Mouse (Mus musculus) kidney, embryonic 15.5 days (tissue): ENCODE measurements around the gene Oaz1. TPM values are rescaled to one million over a fixed set of nuclear protein-coding genes. Genes with fewer than 3 reads are reported as not detected.

Experiments
- ATAC-seq: fragments of 200-750 bp; cut with Nextera tagmentation; replicated peaks from 2 replicates; pipeline ENCODE4 v1.8.0; 2017; ENCODE audit warnings: moderate TSS enrichment; ENCODE audit not compliant: low FRiP score
- H3K27ac ChIP-seq: fragments of 300-500 bp; sonication (generic); 2 replicates; pipeline ENCODE4 v1.5.1; 2015; ENCODE audit warnings: mild to moderate bottlenecking, inconsistent platforms
- H3K27me3 ChIP-seq: fragments of 300-500 bp; sonication (generic); 2 replicates; pipeline ENCODE4 v1.6.1; 2015; ENCODE audit warnings: inconsistent platforms
- H3K36me3 ChIP-seq: fragments of 300-500 bp; sonication (generic); 2 replicates; pipeline ENCODE4 v1.6.1; 2015; ENCODE audit warnings: inconsistent platforms
- H3K4me1 ChIP-seq: fragments of 300-500 bp; sonication (generic); 2 replicates; pipeline ENCODE4 v1.6.1; 2015; ENCODE audit warnings: inconsistent platforms
- H3K4me2 ChIP-seq: fragments of 300-500 bp; sonication (generic); 2 replicates; pipeline ENCODE4 v1.6.1; 2015; ENCODE audit warnings: moderate library complexity, mild to moderate bottlenecking, inconsistent platforms
- H3K4me3 ChIP-seq: fragments of 300-500 bp; sonication (generic); replicated peaks from 2 replicates; pipeline ENCODE4 v1.5.1; 2015; ENCODE audit warnings: mild to moderate bottlenecking, inconsistent platforms
- H3K9ac ChIP-seq: fragments of 300-500 bp; sonication (generic); 2 replicates; pipeline ENCODE4 v1.6.1; 2015; ENCODE audit warnings: mild to moderate bottlenecking, inconsistent platforms
- H3K9me3 ChIP-seq: fragments of 300-500 bp; sonication (generic); replicated peaks from 2 replicates; pipeline ENCODE4 v1.6.1; 2016; ENCODE audit warnings: inconsistent platforms
- WGBS: fragments of 180-500 bp; shearing (Covaris S2); methylation state at CpG from one replicate; pipeline ENCODE4 v1.1.7; 2015; ENCODE audit warnings: mixed read lengths; 5-methylcytosine and 5-hydroxymethylcytosine counted together
- polyA plus RNA-seq: library from polyadenylated mRNA; unstranded; fragments of >200 nt; fragmentation: Nextera tagmentation; extraction: Ambion mirVana; gene quantifications from 2 replicates; pipeline ENCODE4 v1.2.1, GENCODE M21; 2015

Oaz1 gene
- 1,583 and 1,739 TPM in 2 replicates for polyA plus RNA-seq

GRCm38 (mm10) chr10:80826151-80827062, at the start of gene Oaz1:
TSS of gene Oaz1 (plus strand) at chr10:80826656.
- peak within 1 kb of the TSS; percentile 94 for H3K9ac ChIP-seq
- peak; percentile 96 for ATAC-seq
- peaks cover 25% of the 10 kb centered on the region for H3K36me3 ChIP-seq
- H3K27ac ChIP-seq: peak within 1 kb of the TSS; percentile 90
- WGBS: under 1% methylated on average over 75 of the region's 82 CpGs
- no peaks in the 10 kb centered on the region for H3K9me3 ChIP-seq
- peak within 1 kb of the TSS; percentile 79 for H3K4me2 ChIP-seq
- H3K4me1 ChIP-seq: peaks cover 51% of the 10 kb centered on the region
- no peaks in the 10 kb centered on the region for H3K27me3 ChIP-seq
- H3K4me3 ChIP-seq: peak within 1 kb of the TSS; percentile 80

GRCm38 (mm10) chr10:80777123-80777522, 49.3 kb upstream of the Oaz1 start:
- no peak overlapping the region for H3K4me2 ChIP-seq
- H3K9ac ChIP-seq: no peak overlapping the region
- no peaks in the 10 kb centered on the region for H3K4me1 ChIP-seq
- 91% methylated on average over 5 of the region's 5 CpGs for WGBS
- H3K27me3 ChIP-seq: no peaks in the 10 kb centered on the region
- H3K9me3 ChIP-seq: no peaks in the 10 kb centered on the region
- H3K27ac ChIP-seq: no peak overlapping the region
- ATAC-seq: no peak
- H3K36me3 ChIP-seq: peaks cover 100% of the 10 kb centered on the region
- no peak overlapping the region for H3K4me3 ChIP-seq

- Histone ChIP-seq H3K27me3 (no peaks in the 10 kb centered on the region), H3K4me1 (no peaks in the 10 kb centered on the region), H3K27ac (no peak overlapping the region), H3K36me3 (peaks cover 100% of the 10 kb centered on the region), H3K9me3 (no peaks in the 10 kb centered on the region), H3K9ac (no peak overlapping the region), H3K4me2 (no peak overlapping the region), H3K4me3 (no peak overlapping the region)
- ATAC-seq: no peak
Observed at GRCm38 (mm10) chr10:80779565-80779964, 46.9 kb upstream of the Oaz1 start.

GRCm38 (mm10) chr10:80784302-80784701, 42.2 kb upstream of the Oaz1 start:
- no peak overlapping the region for H3K4me3 ChIP-seq
- H3K4me1 ChIP-seq: no peaks in the 10 kb centered on the region
- H3K9ac ChIP-seq: no peak overlapping the region
- H3K4me2 ChIP-seq: no peak overlapping the region
- H3K36me3 ChIP-seq: peaks cover 100% of the 10 kb centered on the region
- no peak for ATAC-seq
- H3K27me3 ChIP-seq: no peaks in the 10 kb centered on the region
- H3K27ac ChIP-seq: no peak overlapping the region
- WGBS: 100% methylated on average over 2 of the region's 2 CpGs
- no peaks in the 10 kb centered on the region for H3K9me3 ChIP-seq

GRCm38 (mm10) chr10:80784871-80785270, 41.6 kb upstream of the Oaz1 start:
- H3K4me3 ChIP-seq: no peak overlapping the region
- H3K9ac ChIP-seq: no peak overlapping the region
- H3K4me2 ChIP-seq: no peak overlapping the region
- H3K36me3 ChIP-seq: peaks cover 99% of the 10 kb centered on the region
- H3K27ac ChIP-seq: no peak overlapping the region
- 86% methylated on average over 12 of the region's 12 CpGs for WGBS
- no peak for ATAC-seq
- H3K9me3 ChIP-seq: no peaks in the 10 kb centered on the region
- no peaks in the 10 kb centered on the region for H3K4me1 ChIP-seq
- no peaks in the 10 kb centered on the region for H3K27me3 ChIP-seq

- H3K9me3 ChIP-seq: no peaks in the 10 kb centered on the region
- 90% methylated on average over 11 of the region's 11 CpGs for WGBS
- no peak overlapping the region for H3K9ac ChIP-seq
- no peak overlapping the region for H3K4me2 ChIP-seq
- no peak for ATAC-seq
- no peak overlapping the region for H3K27ac ChIP-seq
- no peak overlapping the region for H3K4me3 ChIP-seq
- 0 out of 2 replicates have a peak, but pooled peaks cover 2% of the 10 kb centered on the region for H3K4me1 ChIP-seq
- no peaks in the 10 kb centered on the region for H3K27me3 ChIP-seq
- peaks cover 99% of the 10 kb centered on the region for H3K36me3 ChIP-seq
Observed at GRCm38 (mm10) chr10:80785963-80786362, 40.5 kb upstream of the Oaz1 start.

- H3K36me3 ChIP-seq: peaks cover 99% of the 10 kb centered on the region
- H3K27me3 ChIP-seq: no peaks in the 10 kb centered on the region
- no peak for ATAC-seq
- H3K4me3 ChIP-seq: no peak overlapping the region
- H3K9me3 ChIP-seq: no peaks in the 10 kb centered on the region
- no peak overlapping the region for H3K27ac ChIP-seq
- H3K4me2 ChIP-seq: no peak overlapping the region
- 80% methylated on average over 2 of the region's 2 CpGs for WGBS
- H3K9ac ChIP-seq: no peak overlapping the region
- peaks cover 13% of the 10 kb centered on the region for H3K4me1 ChIP-seq
Observed at GRCm38 (mm10) chr10:80787517-80787916, 38.9 kb upstream of the Oaz1 start.

- H3K9ac ChIP-seq: no peak overlapping the region
- H3K4me2 ChIP-seq: no peak overlapping the region
- H3K4me1 ChIP-seq: peaks cover 16% of the 10 kb centered on the region
- no peaks in the 10 kb centered on the region for H3K9me3 ChIP-seq
- H3K27ac ChIP-seq: no peak overlapping the region
- no peaks in the 10 kb centered on the region for H3K27me3 ChIP-seq
- ATAC-seq: no peak
- H3K4me3 ChIP-seq: no peak overlapping the region
- peaks cover 99% of the 10 kb centered on the region for H3K36me3 ChIP-seq
- WGBS: 82% methylated on average over 19 of the region's 19 CpGs
Observed at GRCm38 (mm10) chr10:80790761-80791404, 35.6 kb upstream of the Oaz1 start.

- no peak for ATAC-seq
- H3K9ac ChIP-seq: no peak overlapping the region
- 81% methylated on average over 33 of the region's 33 CpGs for WGBS
- H3K4me1 ChIP-seq: peaks cover 23% of the 10 kb centered on the region
- no peaks in the 10 kb centered on the region for H3K9me3 ChIP-seq
- no peak overlapping the region for H3K4me3 ChIP-seq
- peaks cover 99% of the 10 kb centered on the region for H3K36me3 ChIP-seq
- no peak overlapping the region for H3K4me2 ChIP-seq
- H3K27ac ChIP-seq: 0 out of 2 replicates have a peak overlapping the region, but pooled peaks have one; percentile 19
- no peaks in the 10 kb centered on the region for H3K27me3 ChIP-seq
Observed at GRCm38 (mm10) chr10:80791476-80792174, 34.8 kb upstream of the Oaz1 start.

GRCm38 (mm10) chr10:80792175-80793032, 34.1 kb upstream of the Oaz1 start:
- Histone ChIP-seq H3K9ac (no peak overlapping the region), H3K36me3 (peaks cover 94% of the 10 kb centered on the region), H3K27ac (peak overlapping the region; percentile 19; the same call in 1 of the 2 replicates), H3K4me3 (no peak overlapping the region), H3K4me1 (peaks cover 29% of the 10 kb centered on the region), H3K9me3 (no peaks in the 10 kb centered on the region), H3K4me2 (0 out of 2 replicates have a peak overlapping the region, but pooled peaks have one; percentile 4), H3K27me3 (no peaks in the 10 kb centered on the region)
- ATAC-seq: 0 out of 2 replicates have a peak, but pooled peaks have one; percentile 13
- WGBS: 55% methylated on average over 41 of the region's 41 CpGs
